Mouse (Mus musculus): ENCODE data around the gene Flot1.

The Flot1 gene

GRCm38 (mm10) chr17:35812307-35812706, 10.7 kb upstream of the Flot1 start:
- no peak for DNase-seq (ENCODE audit: low spot score)

GRCm38 (mm10) chr17:35812736-35813135, 10.3 kb upstream of the Flot1 start:
- no peak for DNase-seq (ENCODE audit: low spot score)

- DNase-seq (ENCODE audit: low spot score): no peak
Observed at GRCm38 (mm10) chr17:35813245-35813647, 9.8 kb upstream of the Flot1 start.

- DNase-seq (ENCODE audit: low spot score): no peak
Observed at GRCm38 (mm10) chr17:35813653-35814052, 9.4 kb upstream of the Flot1 start.

- no peak for DNase-seq (ENCODE audit: low spot score)
Observed at GRCm38 (mm10) chr17:35814678-35815077, 8.4 kb upstream of the Flot1 start.

- DNase-seq (ENCODE audit: low spot score): no peak
Observed at GRCm38 (mm10) chr17:35815836-35816235, 7.2 kb upstream of the Flot1 start.

GRCm38 (mm10) chr17:35816686-35817085, 6.3 kb upstream of the Flot1 start:
- DNase-seq (ENCODE audit: low spot score): no peak

GRCm38 (mm10) chr17:35817226-35817625, 5.8 kb upstream of the Flot1 start:
- DNase-seq (ENCODE audit: low spot score): no peak

- DNase-seq (ENCODE audit: low spot score): no peak
Observed at GRCm38 (mm10) chr17:35820111-35820510, 2.9 kb upstream of the Flot1 start.

- no peak for DNase-seq (ENCODE audit: low spot score)
Observed at GRCm38 (mm10) chr17:35821439-35822430, 1.3 kb upstream of the Flot1 start, which contains the start of gene Ier3. Gene Ier3 (plus strand): TSS chr17:35821684.

- no peak for DNase-seq (ENCODE audit: low spot score)
Observed at GRCm38 (mm10) chr17:35822564-35822963, 466 bp upstream of the Flot1 start.

- no peak for DNase-seq (ENCODE audit: low spot score)
Observed at GRCm38 (mm10) chr17:35824402-35824801, 1.4 kb downstream of the Flot1 start.

- no peak for DNase-seq (ENCODE audit: low spot score)
Observed at GRCm38 (mm10) chr17:35825109-35825850, 2.2 kb downstream of the Flot1 start.

- no peak for DNase-seq (ENCODE audit: low spot score)
Observed at GRCm38 (mm10) chr17:35829737-35830136, 6.7 kb downstream of the Flot1 start.

- no peak for DNase-seq (ENCODE audit: low spot score)
Observed at GRCm38 (mm10) chr17:35832400-35833238, 9.6 kb downstream of the Flot1 start.

GRCm38 (mm10) chr17:35833239-35833751, 10.3 kb downstream of the Flot1 start:
- no peak for DNase-seq (ENCODE audit: low spot score)

- no peak for DNase-seq (ENCODE audit: low spot score)
Observed at GRCm38 (mm10) chr17:35833894-35834293, 10.9 kb downstream of the Flot1 start.

- DNase-seq (ENCODE audit: low spot score): no peak
Observed at GRCm38 (mm10) chr17:35834696-35835422, 11.8 kb downstream of the Flot1 start.

- no peak for DNase-seq (ENCODE audit: low spot score)
Observed at GRCm38 (mm10) chr17:35835424-35836140, 12.6 kb downstream of the Flot1 start.
